Mouse (Mus musculus) liver, adult 2 months (tissue): ENCODE results near the gene Prnd. TPM values are rescaled to one million over a fixed set of nuclear protein-coding genes. Genes with fewer than 3 reads are reported as not detected.

ENCODE experiments used
- DNase-seq: peaks from one replicate; pipeline ENCODE4 v3.0.0-alpha.2; 2011; ENCODE audit warnings: low read depth, low spot score; ENCODE audit errors: extremely low read depth
- H3K27ac ChIP-seq: fragments of 200-500 bp; replicated peaks from 2 replicates; pipeline ENCODE4 v1.5.1; 2012; ENCODE audit warnings: low read depth, mild to moderate bottlenecking, control low read depth, inconsistent platforms, low read length; ENCODE audit not compliant: insufficient read depth
- H3K27me3 ChIP-seq: fragments of 200-500 bp; 2 replicates; pipeline ENCODE4 v1.6.1; 2012; ENCODE audit warnings: mild to moderate bottlenecking, moderate library complexity, low read length, inconsistent platforms; ENCODE audit not compliant: control insufficient read depth, insufficient read depth
- H3K36me3 ChIP-seq: fragments of 200-500 bp; 2 replicates; pipeline ENCODE4 v1.6.1; 2012; ENCODE audit warnings: low read length, inconsistent platforms; ENCODE audit not compliant: control insufficient read depth, insufficient read depth
- H3K4me1 ChIP-seq: fragments of 200-500 bp; 2 replicates; pipeline ENCODE4 v1.6.1; 2011; ENCODE audit warnings: low read length; ENCODE audit not compliant: control insufficient read depth, insufficient read depth
- H3K4me3 ChIP-seq: fragments of 200-500 bp; 2 replicates; pipeline ENCODE4 v1.5.1; 2011; ENCODE audit warnings: low read depth, mild to moderate bottlenecking, control low read depth, low read length, moderate library complexity; ENCODE audit not compliant: insufficient read depth
- H3K79me2 ChIP-seq: fragments of 200-500 bp; 2 replicates; pipeline ENCODE4 v1.6.1; 2012; ENCODE audit warnings: inconsistent platforms, mild to moderate bottlenecking, low read length, moderate library complexity; ENCODE audit not compliant: control insufficient read depth, insufficient read depth
- H3K9ac ChIP-seq: fragments of 200-500 bp; 2 replicates; pipeline ENCODE4 v1.6.1; 2012; ENCODE audit warnings: low read depth, mild to moderate bottlenecking, control low read depth, inconsistent platforms, low read length
- CTCF ChIP-seq: fragments of 200-500 bp; IDR thresholded peaks from 2 replicates; pipeline ENCODE4 v1.5.1; 2011; ENCODE audit warnings: low read depth, low read length, control low read depth
- POLR2A ChIP-seq: fragments of 200-500 bp; IDR thresholded peaks from 2 replicates; pipeline ENCODE4 v1.6.1; 2011; ENCODE audit warnings: low read length, control low read depth; ENCODE audit not compliant: insufficient read depth; ENCODE audit errors: extremely low read depth
- WGBS: fragments of 180-500 bp; shearing (Covaris S2); methylation state at CpG from one replicate; pipeline ENCODE4 v1.1.7; 2018; 5-methylcytosine and 5-hydroxymethylcytosine counted together
- polyA plus RNA-seq: library from polyadenylated mRNA; depleted of rRNA; stranded (reverse); fragments of >200 nt; gene quantifications from 2 replicates; pipeline ENCODE4 v1.2.3, GENCODE M21; 2012; rRNA removed
- total RNA-seq: library from RNA; depleted of rRNA; stranded (reverse); fragments of >200 nt; gene quantifications from 2 replicates; pipeline ENCODE4 v1.2.3, GENCODE M21; 2014; rRNA removed

Prnd gene
- total and polyA plus RNA-seq, 2 experiments, result not detected

DNA sequence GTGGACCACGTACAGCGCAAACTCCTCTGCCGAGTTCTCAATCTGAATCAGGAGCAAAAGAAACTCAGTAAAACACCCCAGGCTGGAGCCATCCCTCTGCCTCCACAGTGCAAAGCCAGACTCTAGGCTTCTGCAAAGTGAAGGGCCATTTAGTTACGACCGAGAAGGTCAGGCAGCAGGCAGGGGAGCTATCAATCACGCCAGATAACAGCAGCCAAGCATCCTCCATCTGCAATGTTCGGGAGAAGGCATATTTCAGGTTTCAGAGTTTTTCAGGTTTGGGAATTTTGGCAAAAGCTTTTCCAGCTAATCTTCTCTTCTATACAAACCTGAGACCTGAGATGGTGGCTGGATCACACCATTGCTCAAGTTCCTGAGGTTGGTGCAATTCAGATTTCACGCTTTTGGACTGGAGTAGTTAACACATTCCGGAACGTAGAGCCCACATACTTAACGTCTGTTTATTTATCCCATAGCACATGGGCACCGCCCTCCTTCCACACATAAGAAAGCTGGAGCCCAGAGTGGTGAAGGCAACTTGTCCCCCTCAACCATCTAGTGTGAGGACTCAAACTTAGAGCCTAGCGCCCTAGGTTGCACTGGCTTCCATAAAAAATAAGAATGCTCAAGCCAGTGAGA is 51.2 kb downstream of the Prnd start:
- H3K36me3 ChIP-seq, result no peaks in the 10 kb centered on the region
- no peak overlapping the region for H3K4me3 ChIP-seq
- no peak overlapping the region for H3K9ac ChIP-seq
- no peak overlapping the region for H3K27ac ChIP-seq
- WGBS, result 80% methylated on average over 13 of the region's 13 CpGs
- H3K4me1 ChIP-seq, result no peaks in the 10 kb centered on the region
- DNase-seq, result no peak
- no peak for TF ChIP-seq CTCF
- no peak for TF ChIP-seq POLR2A
- no peaks in the 10 kb centered on the region for H3K79me2 ChIP-seq
- H3K27me3 ChIP-seq, result no peaks in the 10 kb centered on the region

DNA sequence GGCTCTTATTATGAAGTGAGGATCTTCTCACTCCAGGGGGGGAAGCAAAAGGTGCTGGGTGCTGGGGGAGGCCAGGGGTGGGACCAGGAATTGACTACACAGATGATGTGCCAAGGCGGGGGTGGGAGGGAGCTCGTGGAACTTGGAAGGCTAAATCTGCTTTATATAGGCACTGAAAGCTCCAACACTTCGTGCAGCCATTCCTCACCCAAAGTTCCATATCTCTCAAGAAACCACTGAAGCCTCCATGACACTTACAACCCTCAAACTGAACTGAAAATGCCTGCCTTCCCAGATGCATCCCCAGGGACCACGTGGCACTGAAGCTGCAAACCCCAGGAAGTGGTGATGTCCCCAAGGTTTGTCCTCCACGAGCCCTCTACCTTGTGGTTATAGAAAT is 53.3 kb downstream of the Prnd start:
- 72% methylated on average over 5 of the region's 5 CpGs for WGBS
- H3K36me3 ChIP-seq, result no peaks in the 10 kb centered on the region

DNA sequence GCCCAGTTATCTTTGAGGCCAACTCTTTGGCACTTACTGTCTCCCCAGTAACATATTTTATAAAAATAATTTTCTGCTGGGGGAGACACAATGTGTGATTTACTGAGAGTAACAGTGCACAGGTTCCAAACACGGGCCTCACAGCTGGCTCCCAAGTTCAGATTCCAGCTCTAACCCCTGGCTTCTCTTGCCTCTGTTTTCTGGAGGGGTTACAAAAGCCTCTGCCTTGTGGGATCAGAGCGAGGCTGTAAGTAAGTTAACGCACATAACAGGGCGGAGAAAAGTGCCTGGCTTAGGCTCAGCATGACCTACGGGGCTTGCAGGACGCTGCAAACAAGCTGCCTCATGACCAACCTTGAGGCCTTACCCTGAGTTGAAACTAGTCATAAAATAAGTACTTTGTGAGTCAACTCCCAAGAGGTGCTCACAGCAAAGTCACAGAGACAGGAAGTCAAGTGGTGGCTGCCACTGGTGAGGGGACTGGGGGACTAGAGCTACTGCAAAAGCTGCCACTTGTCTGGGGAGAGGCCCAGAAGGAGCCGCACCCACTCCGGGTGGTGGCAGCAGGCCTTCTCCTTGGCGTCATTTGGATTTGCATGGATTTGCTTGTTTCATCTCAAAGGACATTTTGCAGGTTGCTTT is 54.0 kb downstream of the Prnd start:
- no peak overlapping the region for H3K4me3 ChIP-seq

More for the DNA sequence above, 53.3 kb downstream of the Prnd start:
- no peak overlapping the region for H3K4me3 ChIP-seq
- no peak for TF ChIP-seq CTCF
- no peak for TF ChIP-seq POLR2A
- H3K27ac ChIP-seq, result no peak overlapping the region
- H3K27me3 ChIP-seq, result no peaks in the 10 kb centered on the region
- no peak overlapping the region for H3K9ac ChIP-seq
- no peaks in the 10 kb centered on the region for H3K79me2 ChIP-seq
- no peaks in the 10 kb centered on the region for H3K4me1 ChIP-seq
- DNase-seq, result no peak

DNA sequence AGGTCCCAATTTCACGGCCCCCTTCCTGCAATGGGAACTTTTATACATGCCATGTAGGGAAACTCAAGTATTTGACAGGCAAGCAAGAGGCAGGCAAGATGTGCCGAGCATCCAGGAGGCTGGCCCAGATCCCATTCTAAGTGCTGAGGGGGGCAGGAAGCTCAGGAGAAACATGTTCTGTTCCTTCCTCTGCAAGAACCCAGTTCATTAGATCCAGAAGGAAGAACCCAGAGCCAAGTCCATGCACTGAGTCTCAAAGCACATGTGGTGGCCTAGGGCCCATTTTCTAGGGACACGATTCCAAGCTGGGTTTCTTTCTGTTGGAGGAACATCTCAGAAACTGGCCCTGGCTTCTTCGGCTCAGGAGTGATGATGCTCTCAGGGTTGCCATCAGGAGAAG is 54.8 kb downstream of the Prnd start:
- Histone ChIP-seq H3K79me2 (no peaks in the 10 kb centered on the region), H3K36me3 (no peaks in the 10 kb centered on the region), H3K4me3 (no peak overlapping the region), H3K9ac (no peak overlapping the region), H3K27ac (no peak overlapping the region), H3K4me1 (no peaks in the 10 kb centered on the region), H3K27me3 (no peaks in the 10 kb centered on the region)
- 88% methylated on average over 4 of the region's 4 CpGs for WGBS
- TF ChIP-seq POLR2A (no peak), CTCF (no peak)
- no peak for DNase-seq

More for the DNA sequence above, 54.0 kb downstream of the Prnd start:
- Histone ChIP-seq H3K4me1 (no peaks in the 10 kb centered on the region), H3K9ac (no peak overlapping the region), H3K27me3 (no peaks in the 10 kb centered on the region), H3K79me2 (no peaks in the 10 kb centered on the region), H3K36me3 (no peaks in the 10 kb centered on the region), H3K27ac (no peak overlapping the region)
- no peak for DNase-seq
- 88% methylated on average over 9 of the region's 9 CpGs for WGBS
- TF ChIP-seq CTCF (no peak), POLR2A (no peak)

Other genes with a start within 250 kb of the Prnd start
- gene Erv3, start 91.1 kb upstream of the Prnd start, total RNA-seq, result not detected in 2 replicates
- not detected in 2 replicates for gene Erv3, start 91.1 kb upstream of the Prnd start, polyA plus RNA-seq
- 24.7 and 31.5 TPM in 2 replicates for gene Prnp, start 40.9 kb upstream of the Prnd start, total RNA-seq
- gene Prnp, start 40.9 kb upstream of the Prnd start, polyA plus RNA-seq, result 20.4 and 22.0 TPM in 2 replicates
- gene Prn, start 40.9 kb upstream of the Prnd start, total RNA-seq, result not detected in 2 replicates
- not detected in 2 replicates for gene Prn, start 40.9 kb upstream of the Prnd start, polyA plus RNA-seq
- gene Rassf2, start 79.4 kb downstream of the Prnd start, total RNA-seq, result 1.3 and 1.5 TPM in 2 replicates
- 0.45 and 0.84 TPM in 2 replicates for gene Rassf2, start 79.4 kb downstream of the Prnd start, polyA plus RNA-seq
- gene Slc23a2, start 194.2 kb downstream of the Prnd start, total RNA-seq, result 14.8 and 20.5 TPM in 2 replicates
- gene Slc23a2, start 194.2 kb downstream of the Prnd start, polyA plus RNA-seq, result 7.0 and 12.7 TPM in 2 replicates